Mouse (Mus musculus): ENCODE data around the gene Lmna. TPM values are rescaled to one million over a fixed set of nuclear protein-coding genes. Genes with fewer than 3 reads are reported as not detected.

Lmna gene
- 1 to 10 TPM; 2.7 to 8.9 TPM for total RNA-seq (2023)

GRCm38 (mm10) chr3:88509692-88510420, at the start of gene Lmna:
TSS of gene Lmna (minus strand) at chr3:88509956.

GRCm38 (mm10) chr3:88553525-88553879, 43.7 kb upstream of the Lmna start, which contains the start of gene Ubqln4:
TSS of gene Ubqln4 (plus strand) at chr3:88553758.

GRCm38 (mm10) chr3:88552676-88553524, 43.1 kb upstream of the Lmna start, which contains the start of gene Lamtor2:
TSS of gene Lamtor2 (minus strand) at chr3:88553074.

GRCm38 (mm10) chr3:88548180-88548917, 38.6 kb upstream of the Lmna start, which contains the start of gene Rab25:
TSS of gene Rab25 (minus strand) at chr3:88548300.

DNA sequence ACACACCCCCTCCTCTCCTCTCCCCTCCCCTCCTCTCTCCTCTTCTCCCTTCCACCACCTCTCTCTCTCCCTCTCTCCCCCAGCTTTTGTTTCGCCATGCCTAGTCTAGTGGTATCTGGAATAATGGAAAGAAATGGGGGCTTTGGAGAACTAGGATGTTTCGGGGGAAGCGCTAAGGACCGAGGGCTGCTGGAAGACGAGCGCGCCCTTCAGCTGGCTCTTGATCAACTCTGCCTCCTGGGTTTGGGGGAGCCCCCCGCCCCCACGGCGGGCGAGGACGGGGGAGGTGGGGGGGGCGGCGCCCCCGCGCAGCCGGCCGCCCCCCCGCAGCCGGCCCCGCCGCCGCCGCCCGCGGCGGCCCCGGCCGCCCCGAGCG, 22.5 kb upstream of the Lmna start, which contains the start of gene Mex3a:
TSS of gene Mex3a (plus strand) at position 97 of the 376 bp plus-strand sequence.

DNA sequence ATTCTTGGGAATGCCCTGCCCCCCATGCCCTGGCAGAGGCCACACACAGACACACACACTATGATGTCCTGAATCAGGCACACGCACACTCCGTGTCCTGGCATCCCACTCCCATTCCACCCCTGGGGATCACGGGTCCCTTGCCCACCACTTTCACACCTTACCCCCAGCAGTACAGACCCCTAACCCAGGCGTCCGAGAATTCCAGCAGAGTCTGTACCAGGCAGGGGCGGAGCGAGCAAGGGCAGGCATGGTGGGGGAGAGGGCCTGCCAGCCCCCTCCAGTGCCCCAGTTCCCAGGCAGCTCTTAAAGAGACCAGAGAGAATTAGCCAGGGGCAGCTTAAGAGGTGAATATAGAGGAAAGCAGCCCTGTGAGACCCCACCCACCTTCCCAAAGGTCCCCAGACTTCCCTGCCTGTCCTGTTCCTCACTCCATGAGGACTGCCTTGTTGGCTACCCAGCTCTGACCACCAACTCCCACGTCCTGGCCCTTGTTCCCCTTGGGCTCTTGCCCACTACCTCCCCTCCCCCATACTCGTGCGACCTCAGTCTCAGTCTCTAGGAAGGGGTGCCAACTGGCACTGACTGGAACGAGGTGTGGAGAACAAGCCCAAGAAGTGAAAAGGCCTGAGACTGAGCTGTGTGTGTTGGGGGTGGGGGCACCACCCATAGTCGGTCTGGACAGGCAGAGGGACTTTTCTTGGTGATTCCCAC, 48.6 kb downstream of the Lmna start, which contains the start of gene Sema4a:
TSS of gene Sema4a (minus strand) at position 200 of the 714 bp plus-strand sequence.

Other genes with a start within 250 kb of the Lmna start
- gene Gm38392, start 222.7 kb downstream of the Lmna start, total RNA-seq (2023): under 1 TPM in 1 of 2 experiments, not detected in 1; 0.47 TPM
- 1 to 10 TPM; 4.0 to 6.8 TPM for gene Tsacc, start 213.0 kb downstream of the Lmna start, total RNA-seq (2023)
- 100 to 1,000 TPM; 160 to 212 TPM for gene Cct3, start 212.8 kb downstream of the Lmna start, total RNA-seq (2023)
- 100 to 1,000 TPM; 123 to 143 TPM for gene Glmp, start 184.9 kb downstream of the Lmna start, total RNA-seq (2023)
- gene Tmem79, start 173.8 kb downstream of the Lmna start, total RNA-seq (2023): 1 to 10 TPM in 1 of 2 experiments, under 1 TPM in 1; 0.42 to 1.2 TPM
- gene Smg5, start 173.7 kb downstream of the Lmna start, total RNA-seq (2023): 100 to 1,000 TPM; 144 TPM
- 1 to 10 TPM; 3.7 to 4.6 TPM for gene Paqr6, start 145.4 kb downstream of the Lmna start, total RNA-seq (2023)
- 1 to 10 TPM in 1 of 2 experiments, not detected in 1; 1.7 TPM for gene Bglap3, start 137.2 kb downstream of the Lmna start, total RNA-seq (2023)
- gene Bglap2, start 131.3 kb downstream of the Lmna start, total RNA-seq (2023): not detected
- not detected for gene Bglap, start 125.5 kb downstream of the Lmna start, total RNA-seq (2023)
- gene Pmf1, start 99.6 kb downstream of the Lmna start, total RNA-seq (2023): 10 to 100 TPM; 52.3 to 62.4 TPM
- 10 to 100 TPM; 15.1 to 18.4 TPM for gene Slc25a44, start 84.8 kb downstream of the Lmna start, total RNA-seq (2023)
- 1 to 10 TPM; 1.8 to 3.5 TPM for gene Sema4a, start 48.8 kb downstream of the Lmna start, total RNA-seq (2023)
- gene Mex3a, start 22.4 kb upstream of the Lmna start, total RNA-seq (2023): 1 to 10 TPM; 1.1 to 1.4 TPM
- gene Rab25, start 38.3 kb upstream of the Lmna start, total RNA-seq (2023): 1 to 10 TPM; 1.1 to 2.7 TPM
- 100 to 1,000 TPM in 1 of 2 experiments, 10 to 100 TPM in 1; 84.6 to 103 TPM for gene Lamtor2, start 43.1 kb upstream of the Lmna start, total RNA-seq (2023)
- 10 to 100 TPM; 48.4 to 50.3 TPM for gene Ubqln4, start 43.8 kb upstream of the Lmna start, total RNA-seq (2023)
- 10 to 100 TPM; 70.8 to 73.9 TPM for gene Ssr2, start 65.9 kb upstream of the Lmna start, total RNA-seq (2023)
- 100 to 1,000 TPM; 275 to 277 TPM for gene Arhgef2, start 96.0 kb upstream of the Lmna start, total RNA-seq (2023)
- gene Rxfp4, start 143.2 kb upstream of the Lmna start, total RNA-seq (2023): not detected
- 100 to 1,000 TPM; 130 to 137 TPM for gene Khdc4, start 175.8 kb upstream of the Lmna start, total RNA-seq (2023)
- 10 to 100 TPM; 32.8 to 37.0 TPM for gene Rit1, start 206.9 kb upstream of the Lmna start, total RNA-seq (2023)